Mouse (Mus musculus): Measurements from ENCODE around the gene C330007P06Rik. TPM values are rescaled to one million over a fixed set of nuclear protein-coding genes. Genes with fewer than 3 reads are reported as not detected.

The C330007P06Rik gene
- total and polyA plus RNA-seq, 3 experiments, result 18.6 to 61.2 (median 53.0) TPM

- Histone ChIP-seq H3K4me3 (replicated peaks in 1 of 3; ENCODE audit: low read depth in 2 of 3, low read length in 2 of 3, poor library complexity in 1 of 3) (no peak overlapping the region), H3K79me2 (replicated peaks; ENCODE audit: control insufficient read depth, extremely low read depth, insufficient read depth, poor library complexity, severe bottlenecking) (peaks cover 10% of the 10 kb centered on the region), H3K27me3 (replicated peaks) (no peaks in the 10 kb centered on the region), H3K9ac (ENCODE audit: insufficient read depth, low read depth) (no peak overlapping the region), H3K4me2 (ENCODE audit: insufficient read depth, low read depth, poor library complexity, severe bottlenecking) (no peak overlapping the region), H3K36me3 (replicated peaks in 1 of 2; ENCODE audit: control insufficient read depth in 1 of 2, insufficient read depth in 1 of 2, low read length in 1 of 2) (peaks cover 15 to 18% of the 10 kb centered on the region in 2 experiments), H3K4me1 (ENCODE audit: control insufficient read depth in 1 of 2, insufficient read depth in 2 of 2) (peaks cover 0 to 8% of the 10 kb centered on the region in 2 experiments; a peak in 1 of 4 replicates), H3K9me3 (replicated peaks; ENCODE audit: low read length) (no peaks in the 10 kb centered on the region), H3K27ac (ENCODE audit: insufficient read depth, low read depth) (no peak overlapping the region)
- in situ Hi-C loops (cut with MboI; ENCODE audit: low pct_ligation_motif_present, low pct_unique_long_range_greater_than_20kb, low sequenced_read_pairs) (loop anchor here (10.0 kb wide), 1 partner anchor 50 kb away; the partner anchor contains the start of gene Slc25a43), dilution Hi-C loops (cut with MboI; ENCODE audit: extremely low pct_ligation_motif_present, extremely low pct_unique_long_range_greater_than_20kb, low sequenced_read_pairs) (no loop called here)
- no peak for TF ChIP-seq ETS1 (conservative IDR thresholded peaks at IDR 0.05; ENCODE audit: low read depth, low read length)
- TF ChIP-seq KAT2A (IDR thresholded peaks at IDR 0.05; ENCODE audit: insufficient replicate concordance, low read length), result no peak
- no peak for TF ChIP-seq MYC (IDR thresholded peaks at IDR 0.05; ENCODE audit: low read depth, low read length)
- no peak for TF ChIP-seq CTCF (conservative IDR thresholded peaks at IDR 0.05 in 1 of 2, IDR thresholded peaks at IDR 0.05 in 1 of 2; ENCODE audit: low read depth in 2 of 2, low read length in 2 of 2)
- no peak for TF ChIP-seq MAX (IDR thresholded peaks at IDR 0.05; ENCODE audit: low read length)
- no peak for TF ChIP-seq JUN (IDR thresholded peaks at IDR 0.05; ENCODE audit: insufficient read depth, low read depth, low read length)
- no peak for TF ChIP-seq UBTF (IDR thresholded peaks at IDR 0.05; ENCODE audit: low read depth, low read length)
- TF ChIP-seq POLR2A (IDR thresholded peaks at IDR 0.05; ENCODE audit: low read depth, low read length), result no peak
- no peak for TF ChIP-seq MAFK (IDR thresholded peaks at IDR 0.05; ENCODE audit: insufficient replicate concordance, low read length)
- TF ChIP-seq NELFE (IDR thresholded peaks at IDR 0.05; ENCODE audit: low read depth, low read length), result no peak
- no peak for TF ChIP-seq CHD1 (IDR thresholded peaks at IDR 0.05; ENCODE audit: low read depth, low read length)
- TF ChIP-seq USF2 (conservative IDR thresholded peaks at IDR 0.05; ENCODE audit: low read depth, low read length), result no peak
- TF ChIP-seq NRF1 (IDR thresholded peaks at IDR 0.05; ENCODE audit: low read depth, low read length), result no peak
- TF ChIP-seq JUND (conservative IDR thresholded peaks at IDR 0.05; ENCODE audit: low read depth, low read length), result no peak
- TF ChIP-seq POLR2AphosphoS2 (IDR thresholded peaks at IDR 0.05; ENCODE audit: low read depth, low read length), result no peak
- no peak for TF ChIP-seq BHLHE40 (IDR thresholded peaks at IDR 0.05; ENCODE audit: low read depth, low read length)
- TF ChIP-seq TBP (conservative IDR thresholded peaks at IDR 0.05; ENCODE audit: low read depth, low read length), result no peak
- TF ChIP-seq ZMIZ1 (IDR thresholded peaks at IDR 0.05; ENCODE audit: low read depth, low read length), result no peak
- TF ChIP-seq SMC3 (IDR thresholded peaks at IDR 0.05; ENCODE audit: low read depth, low read length), result no peak
- DNase-seq (ENCODE audit: extremely low read depth), result no peak
Measured at GRCm38 (mm10) chrX:36794571-36794970, 79.3 kb downstream of the C330007P06Rik start.

- in situ Hi-C loops (cut with MboI; ENCODE audit: low pct_ligation_motif_present, low pct_unique_long_range_greater_than_20kb, low sequenced_read_pairs), result no loop called here
- dilution Hi-C loops (cut with MboI; ENCODE audit: extremely low pct_ligation_motif_present, extremely low pct_unique_long_range_greater_than_20kb, low sequenced_read_pairs), result no loop called here
Measured at GRCm38 (mm10) chrX:36789360-36789759, 84.6 kb downstream of the C330007P06Rik start.

More at GRCm38 (mm10) chrX:36789360-36789759, 84.6 kb downstream of the C330007P06Rik start:
- no peak overlapping the region for H3K27ac ChIP-seq (ENCODE audit: insufficient read depth, low read depth)
- TF ChIP-seq KAT2A (IDR thresholded peaks at IDR 0.05; ENCODE audit: insufficient replicate concordance, low read length) (no peak), GABPA (IDR thresholded peaks at IDR 0.05; ENCODE audit: insufficient replicate concordance, low read depth, low read length) (no peak), ZC3H11A (IDR thresholded peaks at IDR 0.05; ENCODE audit: low read depth, low read length) (no peak), ETS1 (conservative IDR thresholded peaks at IDR 0.05; ENCODE audit: low read depth, low read length) (no peak), SMC3 (IDR thresholded peaks at IDR 0.05; ENCODE audit: low read depth, low read length) (no peak), NRF1 (IDR thresholded peaks at IDR 0.05; ENCODE audit: low read depth, low read length) (no peak), BHLHE40 (IDR thresholded peaks at IDR 0.05; ENCODE audit: low read depth, low read length) (no peak), CTCF (conservative IDR thresholded peaks at IDR 0.05 in 1 of 2, IDR thresholded peaks at IDR 0.05 in 1 of 2; ENCODE audit: low read depth in 2 of 2, low read length in 2 of 2) (no peak), RAD21 (IDR thresholded peaks at IDR 0.05; ENCODE audit: low read depth, low read length) (no peak), MXI1 (IDR thresholded peaks at IDR 0.05; ENCODE audit: low read depth, low read length) (no peak), E2F4 (IDR thresholded peaks at IDR 0.05; ENCODE audit: insufficient replicate concordance, low read depth, low read length) (no peak), ZKSCAN1 (IDR thresholded peaks at IDR 0.05; ENCODE audit: borderline replicate concordance, low read depth, low read length) (no peak)
- H3K79me2 ChIP-seq (replicated peaks; ENCODE audit: control insufficient read depth, extremely low read depth, insufficient read depth, poor library complexity, severe bottlenecking), result no peaks in the 10 kb centered on the region
- no peaks in the 10 kb centered on the region for H3K36me3 ChIP-seq (replicated peaks in 1 of 2; ENCODE audit: control insufficient read depth in 1 of 2, insufficient read depth in 1 of 2, low read length in 1 of 2)
- no peaks in the 10 kb centered on the region for H3K27me3 ChIP-seq (replicated peaks)
- H3K4me2 ChIP-seq (ENCODE audit: insufficient read depth, low read depth, poor library complexity, severe bottlenecking), result no peak overlapping the region
- H3K9ac ChIP-seq (ENCODE audit: insufficient read depth, low read depth), result no peak overlapping the region
- H3K4me3 ChIP-seq (replicated peaks in 1 of 3; ENCODE audit: low read depth in 2 of 3, low read length in 2 of 3, poor library complexity in 1 of 3), result no peak overlapping the region
- H3K9me3 ChIP-seq (replicated peaks; ENCODE audit: low read length), result no peaks in the 10 kb centered on the region
- no peak for DNase-seq (ENCODE audit: extremely low read depth)
- no peaks in the 10 kb centered on the region for H3K4me1 ChIP-seq (ENCODE audit: control insufficient read depth in 1 of 2, insufficient read depth in 2 of 2)

Measured in CH12.LX (cell line).